Mouse (Mus musculus): Measurements from ENCODE around the gene 1700034J05Rik. TPM values are rescaled to one million over a fixed set of nuclear protein-coding genes. Genes with fewer than 3 reads are reported as not detected.

1700034J05Rik gene
- polyA plus RNA-seq, 1 experiment from 2014 or later = not detected

DNA sequence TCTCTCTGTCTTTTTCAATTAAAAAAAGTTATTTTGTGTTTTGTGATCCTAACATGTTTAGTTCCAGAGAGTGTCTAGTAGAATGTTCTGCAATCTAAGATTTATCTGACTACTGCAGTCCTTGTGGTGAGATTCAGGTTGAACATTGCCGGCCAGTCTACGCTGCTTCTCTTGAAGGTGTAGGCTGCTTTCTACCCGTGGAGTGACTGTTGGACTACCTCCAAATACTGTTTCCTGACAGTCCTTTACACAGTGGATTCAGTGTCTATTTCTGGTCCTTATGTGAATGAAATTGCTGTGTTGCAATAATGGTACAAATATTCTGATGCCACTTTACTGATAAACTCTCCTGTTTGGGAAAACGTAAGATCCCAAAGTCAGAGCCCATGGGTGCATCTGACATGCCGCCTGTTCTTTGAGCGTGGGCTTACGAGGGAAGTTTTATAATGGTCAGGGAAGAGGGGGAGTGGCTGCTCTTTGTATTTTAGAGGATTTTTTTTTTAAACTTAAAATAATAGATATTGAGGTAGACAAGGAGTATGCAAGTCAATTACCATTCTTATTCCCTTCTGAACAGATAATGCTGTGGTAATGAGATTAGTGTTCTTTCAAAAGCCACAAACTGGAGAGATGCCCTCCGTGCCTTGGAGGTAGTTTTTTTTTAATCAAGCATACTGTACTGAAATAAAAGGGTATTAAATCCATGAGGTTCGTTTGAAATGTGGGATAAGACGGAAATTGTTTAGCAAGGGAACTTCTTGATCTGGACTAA is 4.4 kb downstream of the 1700034J05Rik start:
- no peak for ATAC-seq
- Histone ChIP-seq H3K27ac (ENCODE audit: low read depth, low read length) (no peak overlapping the region), H3K27me3 (replicated peaks; ENCODE audit: control insufficient read depth, insufficient read depth, low read length) (no peaks in the 10 kb centered on the region), H3K4me3 (ENCODE audit: low read depth, low read length) (no peak overlapping the region), H3K9me3 (ENCODE audit: control insufficient read depth) (no peaks in the 10 kb centered on the region), H3K4me1 (replicated peaks; ENCODE audit: control insufficient read depth, insufficient read depth, low read length) (peaks cover 11% of the 10 kb centered on the region), H3K9ac (ENCODE audit: low read depth, low read length) (no peak overlapping the region), H3K36me3 (ENCODE audit: control insufficient read depth, insufficient read depth) (no peaks in the 10 kb centered on the region), H3K4me2 (replicated peaks; ENCODE audit: low read depth) (no peak overlapping the region)
- 70% methylated on average over 10 of the region's 10 CpGs for WGBS
- no peak for TF ChIP-seq CTCF (IDR thresholded peaks at IDR 0.05; ENCODE audit: low read depth)

DNA sequence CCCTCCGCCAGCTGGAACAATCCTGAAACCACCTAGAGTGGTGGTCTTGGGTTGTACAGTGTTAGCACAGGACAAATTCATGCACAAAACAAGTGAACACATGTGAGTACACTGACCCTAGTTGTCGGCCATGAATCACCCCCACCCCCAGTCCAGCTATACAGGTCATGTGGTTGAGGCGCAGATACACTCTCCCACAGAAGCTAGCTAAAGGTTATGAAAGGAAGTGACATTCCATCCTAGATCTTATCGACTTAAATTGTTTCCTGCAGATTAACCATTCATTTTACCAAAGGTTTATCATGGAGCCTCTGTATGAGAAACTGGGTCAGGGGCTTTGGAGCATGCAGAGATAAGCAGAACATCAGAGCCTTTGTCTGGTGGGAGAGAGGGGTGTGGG is 7.0 kb downstream of the 1700034J05Rik start:
- no peaks in the 10 kb centered on the region for H3K9me3 ChIP-seq (ENCODE audit: control insufficient read depth)
- 49% methylated on average over 4 of the region's 4 CpGs for WGBS
- ATAC-seq = no peak
- no peak overlapping the region for H3K27ac ChIP-seq (ENCODE audit: low read depth, low read length)
- no peak overlapping the region for H3K9ac ChIP-seq (ENCODE audit: low read depth, low read length)
- no peaks in the 10 kb centered on the region for H3K27me3 ChIP-seq (replicated peaks; ENCODE audit: control insufficient read depth, insufficient read depth, low read length)
- H3K4me1 ChIP-seq (replicated peaks; ENCODE audit: control insufficient read depth, insufficient read depth, low read length) = peaks cover 13% of the 10 kb centered on the region
- H3K4me2 ChIP-seq (replicated peaks; ENCODE audit: low read depth) = no peak overlapping the region
- no peak for TF ChIP-seq CTCF (IDR thresholded peaks at IDR 0.05; ENCODE audit: low read depth)
- no peaks in the 10 kb centered on the region for H3K36me3 ChIP-seq (ENCODE audit: control insufficient read depth, insufficient read depth)
- H3K4me3 ChIP-seq (ENCODE audit: low read depth, low read length) = no peak overlapping the region

- TF ChIP-seq CTCF (IDR thresholded peaks at IDR 0.05; ENCODE audit: low read depth) = no peak
- H3K9ac ChIP-seq (ENCODE audit: low read depth, low read length) = no peak overlapping the region
- no peaks in the 10 kb centered on the region for H3K27me3 ChIP-seq (replicated peaks; ENCODE audit: control insufficient read depth, insufficient read depth, low read length)
- no peak overlapping the region for H3K4me3 ChIP-seq (ENCODE audit: low read depth, low read length)
- no peak for ATAC-seq
- H3K9me3 ChIP-seq (ENCODE audit: control insufficient read depth) = no peaks in the 10 kb centered on the region
- peaks cover 18% of the 10 kb centered on the region for H3K4me1 ChIP-seq (replicated peaks; ENCODE audit: control insufficient read depth, insufficient read depth, low read length)
- no peak overlapping the region for H3K4me2 ChIP-seq (replicated peaks; ENCODE audit: low read depth)
- peak overlapping the region; percentile 46 for H3K27ac ChIP-seq (ENCODE audit: low read depth, low read length)
- 68% methylated on average over 6 of the region's 6 CpGs for WGBS
- H3K36me3 ChIP-seq (ENCODE audit: control insufficient read depth, insufficient read depth) = no peaks in the 10 kb centered on the region
Observed at GRCm38 (mm10) chr6:146946327-146947029, 7.7 kb downstream of the 1700034J05Rik start.

DNA sequence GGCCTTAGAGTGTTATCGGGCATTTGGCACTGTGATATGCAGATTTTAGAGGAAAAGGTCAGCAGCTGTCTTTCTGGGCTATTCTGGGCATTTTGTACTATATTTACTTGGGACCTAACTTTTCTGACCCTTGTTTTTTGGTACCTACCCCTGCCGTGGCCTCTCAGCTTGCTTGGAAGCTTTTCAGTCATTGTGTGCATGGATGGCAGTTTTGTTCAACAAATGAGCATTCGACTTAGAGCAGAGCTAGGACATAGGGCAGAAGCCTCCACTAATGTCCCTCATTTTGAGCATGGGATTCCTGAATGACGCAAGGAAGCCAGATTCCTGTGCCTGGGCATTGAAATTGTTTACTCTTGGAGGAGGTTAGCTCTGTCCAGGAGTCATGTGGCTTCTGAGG is 9.4 kb downstream of the 1700034J05Rik start:
- H3K4me1 ChIP-seq (replicated peaks; ENCODE audit: control insufficient read depth, insufficient read depth, low read length) = peaks cover 22% of the 10 kb centered on the region
- no peak overlapping the region for H3K4me2 ChIP-seq (replicated peaks; ENCODE audit: low read depth)
- WGBS = 55% methylated on average over 4 of the region's 4 CpGs
- H3K9me3 ChIP-seq (ENCODE audit: control insufficient read depth) = no peaks in the 10 kb centered on the region
- H3K36me3 ChIP-seq (ENCODE audit: control insufficient read depth, insufficient read depth) = no peaks in the 10 kb centered on the region
- H3K27me3 ChIP-seq (replicated peaks; ENCODE audit: control insufficient read depth, insufficient read depth, low read length) = no peaks in the 10 kb centered on the region
- ATAC-seq = no peak
- 0 out of 2 replicates have a peak overlapping the region, but pooled peaks have one; percentile 35 for H3K27ac ChIP-seq (ENCODE audit: low read depth, low read length)
- no peak overlapping the region for H3K9ac ChIP-seq (ENCODE audit: low read depth, low read length)
- H3K4me3 ChIP-seq (ENCODE audit: low read depth, low read length) = no peak overlapping the region
- no peak for TF ChIP-seq CTCF (IDR thresholded peaks at IDR 0.05; ENCODE audit: low read depth)

DNA sequence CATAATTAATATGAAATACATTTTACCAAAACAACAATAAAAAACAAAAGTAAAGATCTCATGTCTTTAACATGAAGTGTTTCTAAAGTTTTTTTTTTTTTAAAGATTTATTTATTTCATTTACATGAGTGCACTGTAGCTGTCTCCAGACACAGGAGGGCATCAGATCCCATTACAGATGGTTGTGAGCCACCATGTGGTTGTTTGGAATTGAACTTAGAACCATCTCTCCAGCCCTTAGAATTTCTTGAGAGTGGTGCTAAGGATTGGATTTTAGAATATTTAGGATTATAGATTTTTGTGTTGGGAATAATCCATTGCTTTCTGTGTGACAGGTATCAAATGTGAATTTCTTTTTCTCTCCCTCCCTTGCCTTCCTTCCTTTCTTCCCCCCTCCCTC is 10.2 kb downstream of the 1700034J05Rik start:
- Histone ChIP-seq H3K4me2 (replicated peaks; ENCODE audit: low read depth) (no peak overlapping the region), H3K4me1 (replicated peaks; ENCODE audit: control insufficient read depth, insufficient read depth, low read length) (peaks cover 22% of the 10 kb centered on the region), H3K27me3 (replicated peaks; ENCODE audit: control insufficient read depth, insufficient read depth, low read length) (no peaks in the 10 kb centered on the region), H3K36me3 (ENCODE audit: control insufficient read depth, insufficient read depth) (0 out of 2 replicates have a peak, but pooled peaks cover 4% of the 10 kb centered on the region), H3K4me3 (ENCODE audit: low read depth, low read length) (no peak overlapping the region), H3K27ac (ENCODE audit: low read depth, low read length) (no peak overlapping the region), H3K9me3 (ENCODE audit: control insufficient read depth) (no peaks in the 10 kb centered on the region), H3K9ac (ENCODE audit: low read depth, low read length) (no peak overlapping the region)
- peak; percentile 25; the same call in 1 of the 2 replicates for TF ChIP-seq CTCF (IDR thresholded peaks at IDR 0.05; ENCODE audit: low read depth)
- ATAC-seq = no peak

GRCm38 (mm10) chr6:146941505-146942275 is 12.5 kb downstream of the 1700034J05Rik start:
- 0 out of 2 replicates have a peak overlapping the region, but pooled peaks have one; percentile 9 for H3K4me2 ChIP-seq (replicated peaks; ENCODE audit: low read depth)
- 0 out of 2 replicates have a peak, but pooled peaks cover 6% of the 10 kb centered on the region for H3K36me3 ChIP-seq (ENCODE audit: control insufficient read depth, insufficient read depth)
- ATAC-seq = no peak
- H3K27ac ChIP-seq (ENCODE audit: low read depth, low read length) = no peak overlapping the region
- H3K9me3 ChIP-seq (ENCODE audit: control insufficient read depth) = no peaks in the 10 kb centered on the region
- no peaks in the 10 kb centered on the region for H3K27me3 ChIP-seq (replicated peaks; ENCODE audit: control insufficient read depth, insufficient read depth, low read length)
- 43% methylated on average over 7 of the region's 7 CpGs for WGBS
- peaks cover 18% of the 10 kb centered on the region for H3K4me1 ChIP-seq (replicated peaks; ENCODE audit: control insufficient read depth, insufficient read depth, low read length)
- H3K4me3 ChIP-seq (ENCODE audit: low read depth, low read length) = no peak overlapping the region
- H3K9ac ChIP-seq (ENCODE audit: low read depth, low read length) = no peak overlapping the region
- TF ChIP-seq CTCF (IDR thresholded peaks at IDR 0.05; ENCODE audit: low read depth) = no peak
